Mouse (Mus musculus) T-cell, adult 2 months (primary cell): ENCODE measurements around the gene Cpne6.

Experiments
- DNase-seq: peaks from one replicate; pipeline ENCODE4 v3.0.0; 2022; ENCODE audit warnings: low spot score

The Cpne6 gene

GRCm38 (mm10) chr14:55497449-55497821 lies 12.8 kb upstream of the Cpne6 start:
- peak; percentile 82 for DNase-seq

- DNase-seq = no peak
These were observed 4.6 kb upstream of the Cpne6 start for GRCm38 (mm10) chr14:55505612-55506011.

- DNase-seq = no peak
These were observed 2.4 kb upstream of the Cpne6 start for GRCm38 (mm10) chr14:55507801-55508200.

GRCm38 (mm10) chr14:55509540-55509939 lies 705 bp upstream of the Cpne6 start:
- no peak for DNase-seq

- DNase-seq = no peak
These were observed 792 bp downstream of the Cpne6 start for GRCm38 (mm10) chr14:55511037-55511436.

- DNase-seq = no peak
These were observed 3.7 kb downstream of the Cpne6 start for GRCm38 (mm10) chr14:55513927-55514326.

GRCm38 (mm10) chr14:55515846-55516245 lies 5.6 kb downstream of the Cpne6 start:
- no peak for DNase-seq

GRCm38 (mm10) chr14:55518897-55519296 lies 8.7 kb downstream of the Cpne6 start:
- DNase-seq = no peak

- no peak for DNase-seq
These were observed 9.4 kb downstream of the Cpne6 start for GRCm38 (mm10) chr14:55519604-55520003.

- peak; percentile 5 for DNase-seq
These were observed 10.5 kb downstream of the Cpne6 start for GRCm38 (mm10) chr14:55520451-55521361.

GRCm38 (mm10) chr14:55524062-55524461 lies 13.8 kb downstream of the Cpne6 start:
- no peak for DNase-seq

GRCm38 (mm10) chr14:55524785-55525184 lies 14.5 kb downstream of the Cpne6 start, which contains the start of gene Nrl:
Nrl (minus strand) TSS chr14:55524981.
- DNase-seq = no peak

GRCm38 (mm10) chr14:55526674-55527073 lies 16.4 kb downstream of the Cpne6 start:
- DNase-seq = no peak

- DNase-seq = peak; percentile 31
These were observed 17.7 kb downstream of the Cpne6 start for GRCm38 (mm10) chr14:55527940-55528339.

GRCm38 (mm10) chr14:55536116-55536745 lies 26.0 kb downstream of the Cpne6 start:
- DNase-seq = no peak

- peak; percentile 40 for DNase-seq
These were observed 30.0 kb downstream of the Cpne6 start, which contains the start of gene Pck2 for GRCm38 (mm10) chr14:55540067-55540786. Pck2 (plus strand) TSS chr14:55540266.

GRCm38 (mm10) chr14:55540787-55541321 lies 30.6 kb downstream of the Cpne6 start:
- DNase-seq = peak; percentile 59

GRCm38 (mm10) chr14:55542268-55542667 lies 32.0 kb downstream of the Cpne6 start:
- no peak for DNase-seq

GRCm38 (mm10) chr14:55544334-55544733 lies 34.1 kb downstream of the Cpne6 start:
- DNase-seq = no peak

- DNase-seq = no peak
These were observed 39.9 kb downstream of the Cpne6 start for GRCm38 (mm10) chr14:55550191-55550590.

GRCm38 (mm10) chr14:55551347-55551746 lies 41.1 kb downstream of the Cpne6 start:
- no peak for DNase-seq

- no peak for DNase-seq
These were observed 41.5 kb downstream of the Cpne6 start for GRCm38 (mm10) chr14:55551794-55552193.
